Mouse (Mus musculus) left cerebral cortex, postnatal 14 days (tissue): ENCODE measurements at regions not wholly inside any gene's neighbourhood (a gene's known extent, or its start where the extent isn't known, plus 50 kb on each side); places are given as distances from the start of the nearest gene placed in this dataset.
A peak's percentile ranks its signal among the peaks of the same experiment; 100 is the strongest.
"Not testable (repeated sequence)": the region's sequence is repeated elsewhere in the genome, so short reads cannot be mapped to it uniquely, and the experiment has no call there.

Experiments
- DNase-seq, 2 experiments: peaks; one replicate each; pipeline ENCODE4 v3.0.0; 2021 to 2022; ENCODE audit warnings: low spot score in 2 of 2, mixed read lengths in 1 of 2
- intact Hi-C: fragments of 180-260 bp; cut with DNase I; formaldehyde crosslinking; loops from one replicate; pipeline ENCODE4 v1.15.1; 2025

DNA sequence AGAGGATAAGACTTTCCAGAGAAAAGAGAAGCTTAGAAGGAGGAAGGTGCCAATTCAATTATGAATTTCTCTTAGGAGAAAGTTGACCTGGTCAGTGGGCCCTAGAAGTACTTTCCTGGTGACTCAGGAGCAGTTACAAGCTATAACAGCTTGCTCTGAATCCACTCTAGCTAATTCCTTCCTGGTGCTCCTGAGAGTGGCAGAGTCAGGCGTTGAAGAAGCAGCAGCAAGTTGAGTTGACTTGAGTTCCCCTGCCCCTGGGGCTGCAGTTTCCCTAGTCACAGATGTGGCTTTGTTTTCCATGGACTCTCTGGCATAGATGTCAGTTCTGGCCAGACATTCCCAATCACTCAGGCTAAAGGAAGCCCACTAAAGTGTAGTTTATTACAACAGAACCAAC lies 85.9 kb downstream of the Osr1 start:
- DNase-seq = no peak
- intact Hi-C loops = no loop called here

DNA sequence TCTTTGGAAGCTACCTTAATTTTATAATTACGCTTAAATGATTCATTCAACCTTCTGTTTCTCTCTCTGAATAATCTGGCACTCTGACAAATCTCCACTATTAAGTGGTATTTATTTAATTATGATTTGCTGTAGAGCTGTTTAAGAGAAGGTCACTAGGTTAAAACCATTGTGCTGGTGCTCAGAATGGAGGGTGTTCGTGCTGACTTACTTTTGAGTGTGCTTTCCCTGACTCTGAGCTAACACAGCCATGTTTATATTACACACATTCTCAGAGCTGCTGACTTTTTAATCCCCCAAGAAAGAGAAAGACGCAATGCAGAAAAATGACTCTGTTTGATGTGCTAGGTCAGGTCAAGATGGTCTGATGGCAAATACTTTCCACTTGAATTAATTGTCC lies 86.4 kb downstream of the Osr1 start:
- DNase-seq = no peak
- intact Hi-C loops = no loop called here

DNA sequence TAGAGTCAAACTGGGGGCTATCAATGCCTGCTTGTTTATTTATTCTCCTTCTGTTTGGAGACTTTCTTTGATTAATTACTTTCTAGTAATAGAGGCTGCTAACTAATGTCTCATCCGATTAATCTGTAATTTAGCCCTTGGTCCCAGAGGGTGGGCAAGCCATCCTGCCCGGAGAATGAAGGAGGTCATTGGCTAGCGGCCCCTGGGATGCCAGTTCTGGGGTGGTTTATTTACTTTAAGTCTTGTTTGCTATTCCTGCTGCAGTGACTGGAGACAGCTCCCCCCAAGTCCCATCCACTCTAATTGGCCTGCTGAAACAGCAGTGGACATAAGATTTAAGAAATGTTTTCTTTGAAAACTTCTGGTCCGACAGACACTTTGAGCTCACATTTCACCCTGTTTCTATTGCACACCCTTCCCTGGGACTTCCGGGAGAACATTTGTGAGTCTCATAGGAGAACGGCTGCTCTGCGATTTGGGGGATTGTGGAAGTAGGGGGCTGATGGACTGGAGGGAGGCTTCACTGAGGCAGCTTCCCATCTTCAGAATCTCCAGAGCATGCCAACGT lies 87.4 kb downstream of the Osr1 start:
- no peak for DNase-seq
- intact Hi-C loops = no loop called here

DNA sequence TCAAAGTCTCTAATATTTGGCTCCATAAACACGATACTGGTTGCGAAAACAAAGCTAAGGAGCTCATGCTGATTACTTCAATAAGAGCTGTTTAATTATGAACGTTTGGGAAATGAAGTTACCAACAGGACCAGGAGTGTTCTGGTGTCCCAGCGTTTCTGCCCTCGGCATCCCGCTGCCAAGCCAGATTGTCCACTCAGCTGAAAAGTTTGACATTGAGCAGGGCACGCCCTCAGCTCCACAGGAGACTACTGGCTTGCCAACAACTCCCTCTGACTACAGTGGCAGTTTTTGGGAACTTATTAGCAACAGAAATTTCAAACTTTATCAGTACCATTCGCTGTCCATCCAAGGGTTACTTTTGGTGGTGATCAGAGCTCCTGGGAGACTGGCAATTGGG lies 87.9 kb downstream of the Osr1 start:
- intact Hi-C loops = no loop called here
- DNase-seq = peak in 1 of 2 experiments; percentile 2

DNA sequence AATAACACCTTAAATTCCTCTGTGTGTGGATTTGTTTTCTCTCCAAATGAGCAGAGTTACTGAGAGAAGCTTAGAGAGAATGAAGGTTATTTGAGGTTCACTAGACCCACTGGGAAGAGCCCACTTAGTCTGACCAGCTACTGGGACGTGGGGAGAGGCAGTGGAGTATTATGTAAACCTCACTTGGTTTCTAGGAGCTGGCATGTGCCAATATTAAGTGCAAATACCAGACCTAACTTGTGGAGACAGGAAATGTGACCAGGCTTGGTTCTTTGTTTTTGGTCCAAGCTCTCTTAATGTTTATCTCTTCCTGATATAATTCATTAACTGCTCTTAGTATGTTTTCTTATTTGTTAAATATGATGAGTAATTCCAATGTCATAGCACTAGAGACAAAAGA lies 90.4 kb downstream of the Osr1 start:
- intact Hi-C loops = no loop called here
- no peak for DNase-seq

DNA sequence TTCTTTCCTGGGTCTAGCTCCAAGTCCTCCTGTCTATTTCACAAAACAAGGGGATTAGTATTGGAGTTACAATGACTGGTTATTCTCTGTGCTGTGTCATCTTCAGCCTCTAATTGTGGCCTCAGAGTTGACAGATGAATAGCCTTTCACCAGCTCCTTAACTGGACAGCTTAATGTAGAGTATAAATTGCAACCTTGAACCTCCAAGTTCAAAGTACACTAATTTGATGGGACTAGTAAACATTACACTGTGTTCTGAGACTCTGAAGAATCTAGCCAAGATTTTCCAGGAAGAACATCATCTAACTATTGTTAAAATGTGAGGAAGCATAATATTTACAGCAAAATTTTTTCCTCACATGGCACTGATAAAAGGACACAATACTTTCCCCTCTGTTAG lies 118.9 kb downstream of the Osr1 start:
- intact Hi-C loops = no loop called here
- no peak for DNase-seq

DNA sequence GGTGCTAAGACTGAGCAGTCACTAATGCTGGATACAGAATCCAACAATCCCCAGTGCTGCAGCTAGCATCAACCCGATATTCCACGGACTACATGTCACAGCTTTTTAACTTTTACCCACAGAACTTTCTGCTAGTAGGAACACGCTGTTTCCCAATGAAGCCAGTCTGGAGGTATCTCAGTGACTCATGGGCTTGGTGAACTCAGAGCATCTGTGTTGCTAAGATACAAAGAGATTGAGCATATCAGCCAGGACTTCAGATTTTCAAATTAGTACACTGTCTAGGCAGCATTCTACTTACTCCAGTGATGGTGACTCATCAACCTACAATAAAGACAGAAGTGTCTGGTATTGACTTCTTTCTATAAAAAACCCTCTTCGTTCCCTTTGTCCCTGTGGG lies 119.6 kb downstream of the Osr1 start:
- intact Hi-C loops = no loop called here
- DNase-seq = peak; percentile 13 to 52

DNA sequence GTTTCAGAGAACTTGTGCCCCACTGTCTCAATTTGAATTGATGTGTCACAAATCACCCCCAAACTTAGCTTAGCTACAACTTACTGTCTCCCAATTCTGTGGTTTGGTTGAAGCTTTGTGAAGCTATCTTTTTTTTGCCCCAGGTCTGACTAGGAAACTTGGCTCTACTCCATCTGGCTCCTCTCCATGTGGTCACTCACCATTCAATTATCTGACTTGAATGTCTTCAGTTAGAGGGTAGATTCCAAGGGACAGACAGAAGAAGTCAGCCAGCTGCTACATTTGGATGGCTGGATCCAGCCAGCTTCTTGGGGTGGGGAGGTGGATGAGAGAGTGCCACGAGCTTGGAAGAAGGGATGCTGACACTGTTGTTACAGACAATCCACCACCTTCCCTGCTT lies 163.0 kb downstream of the Osr1 start:
- DNase-seq = no peak
- intact Hi-C loops = no loop called here

DNA sequence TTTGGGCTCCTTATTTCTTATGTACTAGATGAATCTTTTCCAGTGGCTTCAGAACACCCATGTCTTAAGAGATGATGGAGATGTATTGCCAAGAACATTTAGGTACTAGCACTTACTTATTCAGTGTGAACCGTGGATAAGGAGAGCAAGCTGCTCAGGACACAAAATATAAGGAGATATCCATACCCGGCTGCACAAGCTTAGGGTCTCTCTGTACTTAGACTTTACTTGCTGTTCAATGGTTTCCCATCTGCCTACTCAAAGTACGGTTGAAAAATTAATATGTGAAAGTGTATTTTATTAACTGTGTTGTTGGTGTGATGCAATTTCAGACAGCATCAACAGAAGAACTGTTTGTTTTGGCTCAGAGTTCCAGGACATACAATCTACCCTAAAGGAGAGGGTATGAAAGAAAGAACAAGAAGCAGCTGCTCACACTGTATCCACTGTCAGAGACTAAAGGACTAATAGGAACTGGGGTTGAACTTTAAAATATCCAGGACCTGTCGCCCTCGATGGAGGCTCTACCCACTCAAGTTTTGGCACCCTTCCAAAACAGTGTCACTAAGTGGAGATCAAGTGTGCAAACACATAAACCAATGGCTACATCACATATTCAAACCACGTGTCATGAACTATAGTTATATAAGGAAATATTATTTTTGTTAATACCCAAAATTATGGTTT lies 174.9 kb downstream of the Osr1 start:
- intact Hi-C loops = no loop called here
- DNase-seq = no peak

DNA sequence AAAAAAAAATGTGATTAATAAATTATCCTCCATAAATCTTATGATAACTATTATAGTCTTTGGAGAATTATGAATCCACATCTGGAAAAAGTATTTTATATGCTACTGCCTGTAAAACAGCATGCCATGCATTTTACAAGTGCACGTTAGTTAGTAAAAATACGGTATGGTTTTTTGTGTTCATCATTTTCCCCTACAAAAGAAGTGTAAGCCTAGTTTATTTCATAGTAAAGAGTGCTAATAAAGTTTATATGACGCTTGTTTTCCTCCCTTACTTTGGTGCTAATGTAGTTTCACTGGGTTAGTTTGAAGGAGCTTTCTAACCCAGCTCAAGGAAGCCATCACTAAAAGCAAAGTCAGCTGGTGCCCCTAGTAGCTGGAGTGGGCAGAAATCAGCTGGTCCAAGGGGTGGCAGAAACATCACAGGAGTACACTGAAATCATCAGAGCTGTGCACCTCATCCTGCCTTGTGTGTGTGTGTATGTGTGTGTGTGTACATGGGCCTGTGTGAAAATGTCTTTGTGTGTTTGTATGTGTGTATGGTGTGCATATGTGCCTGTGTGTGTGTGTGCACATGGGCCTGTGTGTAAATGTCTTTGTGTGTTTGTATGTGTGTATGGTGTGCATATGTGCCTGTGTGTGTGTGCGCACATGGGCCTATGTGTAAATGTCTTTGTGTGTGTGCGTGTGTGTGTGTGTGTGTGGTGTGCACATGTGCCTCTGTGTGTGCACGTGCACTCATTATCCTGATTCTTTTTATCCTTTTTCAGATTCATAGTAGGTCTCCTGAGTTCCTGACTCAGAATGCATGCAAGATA lies 181.6 kb downstream of the Osr1 start:
- intact Hi-C loops = no loop called here

DNA sequence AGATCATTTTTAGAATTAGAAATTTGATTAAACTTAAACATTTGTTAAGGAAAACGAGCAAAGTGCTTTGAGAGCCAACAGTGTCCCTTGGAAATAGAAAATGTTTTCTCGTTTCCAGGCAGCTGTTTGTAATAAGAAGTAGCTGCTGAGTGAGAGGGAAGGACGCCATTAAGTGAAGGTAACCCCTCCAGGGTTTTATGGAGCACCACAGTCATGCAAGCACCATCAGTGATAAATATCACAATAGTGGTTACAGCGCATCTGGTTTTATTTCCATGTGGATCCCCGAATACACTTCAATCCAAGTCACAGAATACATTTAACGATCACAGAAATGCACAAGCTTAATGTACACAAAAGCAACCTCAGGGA lies 182.1 kb downstream of the Osr1 start:
- no peak for DNase-seq
- intact Hi-C loops = no loop called here

More for the DNA sequence above, 181.6 kb downstream of the Osr1 start:
- no peak for DNase-seq

DNA sequence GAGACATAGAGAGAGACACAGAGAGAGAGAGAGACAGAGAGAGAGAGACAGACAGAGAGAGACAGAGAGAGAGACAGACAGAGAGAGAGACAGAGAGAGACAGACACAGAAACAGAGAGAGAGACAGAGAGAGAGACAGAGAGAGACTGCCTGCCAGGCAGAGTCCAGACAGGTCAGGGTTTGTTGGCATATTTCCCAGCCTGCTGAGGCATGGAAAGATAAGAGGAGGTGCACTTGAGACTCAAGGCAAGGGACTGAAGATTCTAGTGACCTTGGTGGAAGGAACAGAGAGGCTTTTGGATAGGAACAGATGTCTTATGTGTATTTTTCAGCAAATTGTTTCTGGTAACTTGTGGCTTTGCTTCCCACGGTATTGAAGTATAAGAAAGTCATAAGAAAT lies 186.5 kb downstream of the Osr1 start:
- intact Hi-C loops = no loop called here

DNA sequence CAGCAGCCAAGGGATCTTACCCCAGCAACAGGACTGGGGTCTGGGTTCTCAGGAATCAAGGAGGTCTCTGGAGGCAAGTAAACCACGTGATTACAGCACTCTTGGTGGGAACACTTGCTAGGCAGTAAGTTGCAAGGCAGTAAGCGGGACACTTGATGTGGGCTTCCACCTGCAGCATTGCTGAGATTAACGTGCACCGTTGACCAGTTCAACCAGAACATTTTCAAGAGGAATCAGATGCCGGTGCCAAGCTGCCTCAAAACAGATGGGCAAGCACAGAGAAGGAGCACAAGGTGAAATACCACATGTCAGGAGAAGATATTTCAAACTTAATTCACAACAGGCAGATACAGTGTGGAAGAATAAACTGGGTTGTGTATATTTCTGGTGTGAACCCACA lies 190.9 kb downstream of the Osr1 start:
- DNase-seq = no peak
- intact Hi-C loops = no loop called here

More for the DNA sequence above, 186.5 kb downstream of the Osr1 start:
- DNase-seq = no peak

DNA sequence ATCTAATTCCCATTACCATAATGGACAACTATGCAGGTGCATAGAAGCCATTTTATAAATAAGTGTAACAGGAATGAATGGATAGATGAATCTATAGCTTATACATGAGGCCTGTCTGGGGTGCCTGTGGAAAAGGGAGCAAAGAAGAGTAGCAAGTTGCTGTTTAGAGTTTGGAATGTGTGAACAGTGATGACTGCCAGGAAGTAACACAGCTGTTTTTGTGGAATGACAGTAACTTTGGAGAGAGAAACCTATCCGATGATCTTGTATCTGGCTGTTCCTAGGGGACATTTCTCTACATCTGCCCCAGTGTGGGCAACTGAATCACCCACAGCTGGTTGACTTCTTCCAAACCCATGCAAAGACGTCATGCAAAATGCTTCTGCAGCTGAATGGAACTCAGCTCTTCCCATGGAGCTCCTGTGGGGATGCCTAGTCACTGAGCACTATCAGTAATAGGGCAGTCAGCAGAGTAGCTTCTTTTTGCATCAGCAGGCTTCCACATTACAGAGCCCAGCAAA lies 192.4 kb downstream of the Osr1 start:
- intact Hi-C loops, DNase-seq: not testable (repeated sequence)

DNA sequence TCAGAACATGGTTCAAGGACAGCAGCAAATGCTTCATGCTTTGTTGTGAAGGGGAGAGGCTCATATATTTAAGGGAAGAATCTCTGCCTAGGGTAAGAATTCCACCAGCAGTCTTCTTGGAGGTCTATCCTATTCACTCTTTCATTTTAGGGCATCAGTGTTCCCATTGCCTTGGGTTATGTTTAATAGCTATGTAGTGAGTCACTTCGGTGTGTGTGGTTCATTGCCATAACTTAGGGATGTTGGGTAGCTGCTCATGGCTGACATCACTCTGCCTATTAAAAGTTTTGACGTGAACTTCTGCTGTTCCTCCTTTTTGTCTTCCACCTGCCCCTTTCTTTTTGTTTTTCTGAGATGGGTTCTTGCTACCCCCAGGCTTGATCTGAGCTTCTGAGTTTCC lies 192.9 kb downstream of the Osr1 start:
- DNase-seq = no peak
- intact Hi-C loops = no loop called here

DNA sequence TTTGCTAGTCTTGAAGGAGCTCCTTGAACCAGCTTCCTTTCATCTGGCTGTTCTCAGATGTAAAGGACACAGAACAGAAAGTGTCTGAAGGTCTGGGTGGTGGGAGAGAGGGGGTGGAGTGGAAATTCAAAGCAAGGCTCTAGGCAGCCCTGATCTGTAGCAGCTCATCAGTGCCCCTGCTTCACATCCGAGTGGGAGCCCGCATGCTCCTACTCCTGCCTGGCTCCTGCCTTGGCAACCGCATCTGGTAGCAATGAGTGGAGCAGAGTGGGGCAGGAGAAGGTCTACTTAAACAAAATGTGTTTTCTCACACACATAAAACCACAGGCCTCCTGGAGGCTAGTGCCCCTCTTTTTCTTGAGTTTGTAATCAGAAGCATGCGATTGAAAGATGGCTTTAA lies 201.0 kb downstream of the Osr1 start:
- no peak for DNase-seq
- intact Hi-C loops = no loop called here

DNA sequence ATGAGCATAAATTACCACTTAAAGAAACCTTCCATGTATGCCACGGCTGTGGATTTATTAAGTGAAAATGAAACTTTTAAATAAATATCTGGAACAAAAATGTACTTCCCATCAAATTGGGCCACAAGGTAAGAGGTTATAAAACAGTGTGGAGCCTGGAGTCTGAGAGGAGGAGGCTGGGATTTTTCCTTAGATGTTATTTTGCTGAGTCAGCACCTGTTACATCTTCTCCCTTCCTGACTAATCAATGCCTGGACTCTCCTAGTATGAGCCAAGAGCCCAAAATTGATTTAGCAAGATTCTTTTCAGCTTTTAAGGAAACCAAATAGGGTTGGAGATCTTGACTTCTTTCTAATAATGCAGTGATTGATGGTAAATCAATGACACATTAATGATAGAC lies 203.0 kb downstream of the Osr1 start:
- no peak for DNase-seq
- intact Hi-C loops = no loop called here

DNA sequence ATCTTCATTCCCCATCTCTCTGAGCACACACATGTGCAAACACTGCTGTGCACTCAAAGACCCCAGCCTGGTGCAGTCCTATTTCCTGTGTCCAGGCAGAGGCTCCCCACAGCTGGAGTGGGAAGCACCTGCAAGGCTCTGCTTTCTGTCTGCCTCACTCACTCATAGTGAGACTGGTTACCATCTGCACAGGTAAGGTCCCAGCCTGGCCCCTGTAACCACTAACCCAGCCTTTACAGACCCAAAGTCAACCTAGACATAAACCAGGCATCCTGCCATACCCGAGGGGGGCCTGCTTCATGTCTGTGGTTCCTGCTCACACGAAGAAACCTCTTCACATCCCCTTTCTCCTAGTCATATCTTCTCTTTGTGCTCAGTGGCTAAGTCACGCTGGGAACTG lies 232.4 kb downstream of the Osr1 start:
- no peak for DNase-seq
- intact Hi-C loops = no loop called here

DNA sequence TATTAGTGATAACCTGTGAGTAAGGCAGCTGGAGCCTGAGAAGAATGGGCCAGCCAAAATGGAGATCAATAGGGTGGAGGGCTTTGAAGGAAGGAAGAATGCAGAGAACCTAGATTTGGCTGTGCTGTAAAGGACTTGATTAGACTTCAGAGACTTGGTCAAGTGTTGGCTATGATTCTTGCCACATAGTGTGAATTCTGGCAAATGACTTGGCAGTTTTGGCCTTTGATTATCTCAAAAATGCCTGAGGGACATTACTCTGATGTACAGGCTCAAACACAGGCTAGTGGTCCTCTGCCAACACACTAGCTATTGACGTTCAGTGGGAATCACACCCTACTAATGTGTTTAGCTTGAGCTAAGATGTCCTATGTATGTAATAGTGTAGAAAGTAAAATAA lies 237.5 kb downstream of the Osr1 start:
- DNase-seq = no peak
- intact Hi-C loops = no loop called here

DNA sequence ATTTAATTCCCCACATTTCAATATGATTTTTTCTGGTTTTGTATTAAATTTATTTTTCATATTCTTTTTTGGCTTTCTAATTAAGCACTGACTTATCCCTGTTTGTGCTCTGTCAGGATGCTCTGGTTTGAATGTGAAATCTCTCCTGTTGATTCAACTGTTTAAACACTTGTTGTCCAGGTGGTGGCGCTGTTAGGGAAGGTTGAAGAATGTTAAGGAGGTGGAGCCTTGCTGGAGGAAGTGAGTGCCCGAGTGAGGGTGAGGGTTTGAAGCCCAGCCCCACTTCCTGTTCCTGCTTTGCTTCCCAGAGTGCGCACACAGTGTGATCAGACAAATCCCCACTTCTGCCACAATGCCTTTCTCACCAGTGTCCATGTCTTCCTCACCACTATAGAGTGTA lies 263.4 kb downstream of the Osr1 start:
- intact Hi-C loops = no loop called here
- no peak for DNase-seq
